Mouse (Mus musculus): ENCODE results near the gene Slc12a4.

DNA sequence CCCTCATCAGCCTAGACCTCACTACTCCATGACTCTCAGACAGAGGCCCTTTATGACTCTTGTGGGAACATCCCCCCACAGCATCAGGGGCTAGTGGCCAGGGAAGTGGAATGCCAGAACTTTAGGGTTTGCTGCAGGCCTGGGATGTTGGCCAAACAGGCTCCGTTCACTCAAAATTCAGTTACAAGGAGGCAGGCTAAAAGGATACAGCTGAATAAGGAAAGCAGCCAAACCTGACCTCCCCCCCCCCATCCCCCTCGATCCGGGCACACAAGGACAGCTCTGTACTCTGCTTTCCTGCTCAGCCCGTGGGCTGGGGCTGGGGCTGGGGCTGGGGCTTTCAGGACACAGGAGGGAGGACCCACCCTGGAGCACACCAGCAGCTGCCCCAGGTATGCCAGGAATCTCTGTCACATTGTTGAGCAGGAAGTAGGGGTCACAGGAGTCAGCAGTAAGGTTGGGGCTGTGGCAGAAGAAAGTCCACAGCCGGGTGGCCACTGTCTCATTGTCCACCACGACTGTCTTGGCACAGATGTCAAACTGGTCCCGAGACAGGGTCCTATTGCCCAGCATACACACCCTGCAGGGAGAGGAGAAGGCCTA is 14.7 kb downstream of the Slc12a4 start:
- no peak for TF ChIP-seq CTCF (IDR thresholded peaks at IDR 0.05)
- no peak for TF ChIP-seq EP300 (IDR thresholded peaks at IDR 0.05)

All from lung, postnatal 0 days (tissue).